Mouse (Mus musculus) G1E (cell line): Measurements from ENCODE around the gene Cnmd. TPM values are rescaled to one million over a fixed set of nuclear protein-coding genes. Genes with fewer than 3 reads are reported as not detected.

Source experiments
- ATAC-seq: 2 replicates; pipeline ENCODE4 v1.8.0; 2016; ENCODE audit warnings: mild to moderate bottlenecking; ENCODE audit not compliant: insufficient number of reproducible peaks, poor library complexity, low FRiP score, severe bottlenecking; ENCODE audit errors: extremely low read depth
- DNase-seq: peaks from one replicate; pipeline ENCODE4 v3.0.0; 2012; ENCODE audit warnings: low spot score
- H3K27me3 ChIP-seq: 2 replicates; pipeline ENCODE4 v1.6.1; 2012; ENCODE audit warnings: mild to moderate bottlenecking, low read length, inconsistent platforms; ENCODE audit not compliant: insufficient read depth
- H3K36me3 ChIP-seq: replicated peaks from 2 replicates; pipeline ENCODE3; 2012; ENCODE audit warnings: mild to moderate bottlenecking, inconsistent platforms
- H3K4me1 ChIP-seq: 2 replicates; pipeline ENCODE4 v1.6.1; 2012; ENCODE audit warnings: low read depth, low read length, inconsistent platforms, mixed read lengths; ENCODE audit not compliant: insufficient read depth
- H3K4me3 ChIP-seq: 2 replicates; pipeline ENCODE4 v1.5.1; 2012; ENCODE audit warnings: low read depth, mild to moderate bottlenecking, inconsistent platforms, low read length, moderate library complexity, mixed read lengths
- H3K9me3 ChIP-seq: replicated peaks from 2 replicates; pipeline ENCODE4 v1.6.1; 2012; ENCODE audit warnings: inconsistent platforms
- CTCF ChIP-seq: IDR thresholded peaks from 2 replicates; pipeline ENCODE4 v1.5.1; 2012; ENCODE audit warnings: low read depth, low read length, inconsistent platforms, mixed read lengths
- GATA1 ChIP-seq: IDR thresholded peaks from 2 replicates; pipeline ENCODE4 v1.6.1; 2012; ENCODE audit warnings: borderline replicate concordance, low read length, inconsistent platforms, mixed read lengths
- GATA2 ChIP-seq: IDR thresholded peaks from 2 replicates; pipeline ENCODE4 v1.6.1; 2012; ENCODE audit warnings: low read depth, low read length, inconsistent platforms, borderline replicate concordance
- POLR2AphosphoS5 ChIP-seq: IDR thresholded peaks from 2 replicates; pipeline ENCODE4 v1.6.1; 2012; ENCODE audit warnings: low read depth, low read length, inconsistent platforms; ENCODE audit not compliant: insufficient replicate concordance
- TAL1 ChIP-seq: conservative IDR thresholded peaks from 2 replicates; pipeline ENCODE4 v1.6.1; 2012; ENCODE audit warnings: low read depth, low read length, inconsistent platforms, mixed read lengths
- polyA plus RNA-seq: library from polyadenylated mRNA; stranded (reverse); fragments of >175 nt; gene quantifications from 2 replicates; pipeline ENCODE4 v1.2.3, GENCODE M21; 2012
- total RNA-seq, 2 experiments: library from RNA; stranded (forward) in 1 of 2; stranded (reverse) in 1 of 2; fragments of 200-1000 nt in 1 of 2; fragments of >200 nt in 1 of 2; fragmentation: Nextera tagmentation in 1 of 2; gene quantifications; 2 replicates each; pipeline ENCODE4 v1.2.3; 2014 to 2017

The Cnmd gene
- total and polyA plus RNA-seq, 3 experiments, result 0.22 TPM; not detected in 2

- Histone ChIP-seq H3K36me3 (no peaks in the 10 kb centered on the region), H3K9me3 (no peaks in the 10 kb centered on the region), H3K4me1 (no peaks in the 10 kb centered on the region), H3K4me3 (no peak overlapping the region), H3K27me3 (no peaks in the 10 kb centered on the region)
- DNase-seq, result no peak
- TF ChIP-seq CTCF, result no peak
- no peak for TF ChIP-seq GATA2
- no peak for TF ChIP-seq GATA1
- TF ChIP-seq TAL1, result no peak
- TF ChIP-seq POLR2AphosphoS5, result no peak
- ATAC-seq, result no peak
Measured at GRCm38 (mm10) chr14:79690068-79690844, 28.3 kb upstream of the Cnmd start.

DNA sequence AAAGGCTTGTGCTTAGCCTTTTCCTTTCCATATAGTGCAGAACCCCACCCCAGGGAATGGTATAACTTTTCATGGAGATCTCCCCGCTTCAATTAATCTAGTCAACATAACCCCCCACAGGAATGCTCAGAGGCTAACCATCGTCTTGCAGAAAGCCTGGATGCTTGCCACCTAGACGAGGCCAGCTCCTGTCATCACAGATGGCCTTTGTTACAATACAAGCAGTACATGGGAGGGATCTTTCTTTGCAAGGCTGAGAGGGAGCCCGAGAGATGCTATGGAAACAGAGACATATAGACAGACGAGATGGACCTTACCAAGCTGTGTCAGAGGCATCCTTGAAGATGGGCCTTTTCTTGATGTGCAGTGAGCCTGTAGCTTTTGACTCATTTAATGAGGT lies 18.7 kb upstream of the Cnmd start:
- TF ChIP-seq TAL1 (no peak), CTCF (no peak), GATA2 (no peak), POLR2AphosphoS5 (no peak), GATA1 (no peak)
- Histone ChIP-seq H3K4me3 (no peak overlapping the region), H3K4me1 (no peaks in the 10 kb centered on the region), H3K9me3 (no peaks in the 10 kb centered on the region), H3K27me3 (no peaks in the 10 kb centered on the region), H3K36me3 (no peaks in the 10 kb centered on the region)
- no peak for ATAC-seq
- no peak for DNase-seq

DNA sequence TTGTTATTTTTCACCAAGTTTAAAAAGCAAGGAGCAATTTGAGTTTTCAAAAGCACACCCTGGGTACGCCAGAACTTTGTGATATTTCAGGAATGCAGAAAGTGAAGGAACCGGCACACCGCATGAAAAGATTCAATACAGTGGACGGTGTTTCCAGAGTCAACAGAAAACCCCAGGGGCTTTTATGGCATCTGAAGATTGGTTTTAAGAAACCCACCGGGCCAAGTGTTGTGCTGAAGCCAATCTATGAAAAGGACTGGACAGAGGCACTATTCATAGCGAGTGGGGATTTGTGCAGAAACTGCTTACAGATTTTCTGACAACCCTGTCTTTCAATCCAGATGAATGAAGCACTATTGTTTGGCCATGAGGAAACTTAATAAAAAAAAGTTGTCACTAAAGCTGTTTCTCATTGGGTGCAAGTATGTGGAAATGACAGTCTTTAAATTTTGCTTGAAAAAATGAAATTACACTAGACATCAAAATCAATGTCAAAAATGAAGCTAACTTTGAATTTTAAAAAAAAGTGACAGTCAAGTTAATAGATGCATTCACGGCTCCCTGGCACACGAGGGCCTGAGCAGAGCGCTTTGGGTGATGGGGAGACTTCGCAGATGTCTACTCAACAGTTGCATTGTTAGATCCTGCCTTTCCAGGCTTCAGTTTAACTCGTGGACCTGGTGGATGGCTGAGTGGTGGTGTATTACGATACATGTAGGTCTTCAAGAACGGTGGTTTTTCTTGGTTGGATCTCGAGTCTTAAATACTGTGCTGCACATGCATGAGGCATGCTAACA lies 16.1 kb upstream of the Cnmd start:
- Histone ChIP-seq H3K4me3 (no peak overlapping the region), H3K36me3 (no peaks in the 10 kb centered on the region), H3K9me3 (no peaks in the 10 kb centered on the region), H3K27me3 (no peaks in the 10 kb centered on the region), H3K4me1 (no peaks in the 10 kb centered on the region)
- ATAC-seq, result no peak
- DNase-seq, result no peak
- TF ChIP-seq GATA1 (no peak), GATA2 (no peak)

- Histone ChIP-seq H3K27me3 (no peaks in the 10 kb centered on the region), H3K36me3 (no peaks in the 10 kb centered on the region), H3K4me3 (no peak overlapping the region), H3K4me1 (no peaks in the 10 kb centered on the region), H3K9me3 (no peaks in the 10 kb centered on the region)
- no peak for DNase-seq
- ATAC-seq, result no peak
- no peak for TF ChIP-seq GATA2
- no peak for TF ChIP-seq POLR2AphosphoS5
- no peak for TF ChIP-seq TAL1
- TF ChIP-seq CTCF, result no peak
- no peak for TF ChIP-seq GATA1
Measured at GRCm38 (mm10) chr14:79677108-79677753, 15.3 kb upstream of the Cnmd start.

DNA sequence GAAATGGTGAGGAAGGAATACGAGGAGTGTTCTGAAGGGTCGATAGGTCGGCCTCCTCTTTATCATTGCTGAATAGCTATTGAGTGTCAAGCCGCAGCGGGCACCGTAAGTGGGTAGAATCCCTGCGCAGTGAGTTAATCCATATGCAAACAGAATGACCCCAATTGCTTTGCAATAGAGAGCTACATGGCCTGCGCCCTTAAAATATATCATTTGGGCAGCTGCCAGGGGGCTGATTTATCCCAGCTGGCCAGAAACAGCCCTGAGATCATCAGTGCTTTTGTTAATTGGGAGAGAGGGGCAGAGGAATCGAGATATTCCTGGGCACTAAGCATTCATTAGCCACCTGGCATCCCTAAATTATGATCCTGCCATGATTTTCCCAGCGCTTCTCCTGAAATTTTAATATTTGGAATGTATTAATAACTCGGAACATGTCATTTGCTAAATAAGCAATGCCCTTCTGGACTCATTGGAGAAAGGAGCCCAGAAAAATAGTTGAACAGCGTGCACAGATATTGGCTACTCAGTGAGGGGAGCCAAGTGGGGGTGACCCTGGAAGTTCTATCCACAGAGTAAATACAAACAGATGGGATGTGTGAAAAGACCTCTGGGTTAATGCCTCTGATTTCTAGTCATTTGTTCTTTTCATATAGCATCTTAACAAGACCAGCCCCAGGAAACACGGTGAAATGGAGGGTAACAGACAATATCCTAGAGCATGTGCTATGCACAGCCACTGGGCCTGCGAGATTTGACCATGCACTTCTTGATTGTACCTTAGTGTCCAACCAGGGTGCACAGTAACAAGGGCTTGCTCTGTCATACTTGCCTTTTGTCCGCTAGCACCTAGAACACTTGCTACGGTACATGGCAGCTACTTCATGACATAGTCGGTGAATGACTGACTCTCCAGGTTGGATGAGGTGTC lies 11.4 kb upstream of the Cnmd start:
- H3K4me3 ChIP-seq, result no peak overlapping the region
- H3K4me1 ChIP-seq, result no peaks in the 10 kb centered on the region
- no peaks in the 10 kb centered on the region for H3K9me3 ChIP-seq
- no peaks in the 10 kb centered on the region for H3K27me3 ChIP-seq
- DNase-seq, result no peak
- ATAC-seq, result no peak
- TF ChIP-seq POLR2AphosphoS5, result no peak
- no peak for TF ChIP-seq CTCF
- no peaks in the 10 kb centered on the region for H3K36me3 ChIP-seq

- no peak for DNase-seq
- ATAC-seq, result no peak
- Histone ChIP-seq H3K4me3 (no peak overlapping the region), H3K36me3 (no peaks in the 10 kb centered on the region), H3K4me1 (no peaks in the 10 kb centered on the region), H3K27me3 (no peaks in the 10 kb centered on the region), H3K9me3 (no peaks in the 10 kb centered on the region)
- TF ChIP-seq TAL1, result no peak
- no peak for TF ChIP-seq GATA1
- TF ChIP-seq GATA2, result no peak
- TF ChIP-seq CTCF, result no peak
- no peak for TF ChIP-seq POLR2AphosphoS5
Measured at GRCm38 (mm10) chr14:79672567-79672966, 10.6 kb upstream of the Cnmd start.
